ENCODE assay signal across 10 mouse cellular contexts in the genomic region with DNA sequence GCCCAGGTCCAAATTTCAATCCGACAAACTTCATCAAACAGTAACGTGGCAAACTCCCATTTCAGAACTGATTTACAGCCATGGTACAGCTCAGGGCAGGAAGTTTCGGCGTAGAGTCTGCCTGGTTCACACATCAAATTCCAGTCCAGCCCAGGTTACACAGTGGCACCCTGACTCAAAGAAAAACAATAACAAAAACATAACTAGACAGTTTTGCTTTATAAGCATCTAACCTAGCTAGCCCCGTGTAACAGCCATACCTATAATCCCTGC. TPM values are rescaled to one million over a fixed set of nuclear protein-coding genes. Genes with fewer than 3 reads are reported as not detected.
A peak's percentile ranks its signal among the peaks of the same experiment; 100 is the strongest.
DNase-seq lines count a peak whose midpoint lies in the region; ATAC-seq and TF ChIP-seq lines count a peak whose summit lies in the region.
"Had no signal": no experiment of that assay in that cellular context is flagged by ENCODE, and none has a peak within 500 bp of the region (broad histone marks: within the 10 kb centered on the region; RNA-seq: fewer than 3 reads in every experiment).

No protein-coding gene starts in this region.

- H3K4me2 ChIP-seq in liver, embryonic 12.5 days = no peak overlapping the region
- H3K4me2 ChIP-seq in neural tube, embryonic 15.5 days = no peak overlapping the region

- no peak for TF ChIP-seq CTCF in heart, adult 2 months (IDR thresholded peaks at IDR 0.05)
- TF ChIP-seq CTCF in liver, adult 2 months (IDR thresholded peaks at IDR 0.05; ENCODE audit: low read depth, low read length) = no peak

- no peak for TF ChIP-seq EP300 in heart, adult 2 months (IDR thresholded peaks at IDR 0.05; ENCODE audit: insufficient read depth, low read depth, low read length)

- intact Hi-C loops in heart, adult 2 months (cut with DNase I) = no loop called here

- DNase-seq in heart, adult 2 months = no peak
- DNase-seq in heart, adult 8-10 months (ENCODE audit: low spot score) = no peak
- peak; percentile 92 for DNase-seq in liver, adult 2 months (ENCODE audit: extremely low read depth, low read depth, low spot score)
- peak; percentile 68 for DNase-seq in kidney, adult 18-20 months
- DNase-seq in natural killer cell, adult 2 months (ENCODE audit: low spot score in 2 of 2) = no peak
- DNase-seq in urinary bladder, postnatal 4 days (ENCODE audit: low spot score in 2 of 2) = no peak

- H3K27ac ChIP-seq in heart, adult 2 months = peak overlapping the region; percentile 68
- peak overlapping the region; percentile 77 for H3K27ac ChIP-seq in liver, adult 2 months (replicated peaks; ENCODE audit: insufficient read depth, low read depth, low read length)
- no peak overlapping the region for H3K27ac ChIP-seq in liver, embryonic 12.5 days
- peak overlapping the region; percentile 49 for H3K27ac ChIP-seq in neural tube, embryonic 15.5 days (replicated peaks)
- H3K27ac ChIP-seq: hindbrain, embryonic 10.5 days had no signal

- TF ChIP-seq POLR2A in heart, adult 2 months (IDR thresholded peaks at IDR 0.05; ENCODE audit: insufficient read depth, low read depth, low read length) = no peak
- no peak for TF ChIP-seq POLR2A in liver, adult 2 months (IDR thresholded peaks at IDR 0.05; ENCODE audit: extremely low read depth, insufficient read depth, low read length)

- peaks cover 2% of the 10 kb centered on the region; the same call in 1 of the 2 replicates for H3K36me3 ChIP-seq in heart, adult 2 months (ENCODE audit: control insufficient read depth, insufficient read depth, low read length)
- no peaks in the 10 kb centered on the region for H3K36me3 ChIP-seq in liver, adult 2 months (ENCODE audit: control insufficient read depth, insufficient read depth, low read length)
- peaks cover 14% of the 10 kb centered on the region; the same call in 1 of the 2 replicates for H3K36me3 ChIP-seq in liver, embryonic 12.5 days
- H3K36me3 ChIP-seq in neural tube, embryonic 15.5 days = no peaks in the 10 kb centered on the region
- H3K36me3 ChIP-seq: hindbrain, embryonic 10.5 days had no signal

- H3K4me3 ChIP-seq in heart, adult 2 months = no peak overlapping the region
- H3K4me3 ChIP-seq in liver, adult 2 months (ENCODE audit: insufficient read depth, low read depth, low read length) = no peak overlapping the region
- H3K4me3 ChIP-seq in liver, embryonic 12.5 days = no peak overlapping the region
- no peak overlapping the region for H3K4me3 ChIP-seq in neural tube, embryonic 15.5 days (replicated peaks)
- H3K4me3 ChIP-seq: erythroblast, embryonic 14.5 days; hindbrain, embryonic 10.5 days had no signal

- H3K79me2 ChIP-seq in heart, adult 2 months (replicated peaks; ENCODE audit: control insufficient read depth, insufficient read depth, low read length) = peaks cover 4% of the 10 kb centered on the region; the same call in 1 of the 2 replicates
- H3K79me2 ChIP-seq in liver, adult 2 months (ENCODE audit: control insufficient read depth, insufficient read depth, low read length) = peaks cover 21% of the 10 kb centered on the region; the same call in 1 of the 2 replicates

- ATAC-seq in liver, embryonic 12.5 days = no peak
- ATAC-seq in neural tube, embryonic 15.5 days (ENCODE audit: low FRiP score) = 0 out of 2 replicates have a peak, but pooled peaks have one; percentile 10

- H3K27me3 ChIP-seq in heart, adult 2 months (ENCODE audit: control insufficient read depth, insufficient read depth, low read length) = no peaks in the 10 kb centered on the region
- H3K27me3 ChIP-seq in liver, adult 2 months (ENCODE audit: control insufficient read depth, insufficient read depth, low read length) = no peaks in the 10 kb centered on the region
- H3K27me3 ChIP-seq in liver, embryonic 12.5 days (replicated peaks) = no peaks in the 10 kb centered on the region
- H3K27me3 ChIP-seq in neural tube, embryonic 15.5 days (replicated peaks) = no peaks in the 10 kb centered on the region

- H3K4me1 ChIP-seq in heart, adult 2 months (ENCODE audit: control insufficient read depth, insufficient read depth, low read length) = peaks cover 10% of the 10 kb centered on the region
- H3K4me1 ChIP-seq in liver, adult 2 months (ENCODE audit: control insufficient read depth, insufficient read depth, low read length) = peaks cover 10% of the 10 kb centered on the region; the same call in 1 of the 2 replicates
- peaks cover 33% of the 10 kb centered on the region for H3K4me1 ChIP-seq in liver, embryonic 12.5 days
- peaks cover 4% of the 10 kb centered on the region; the same call in 1 of the 2 replicates for H3K4me1 ChIP-seq in neural tube, embryonic 15.5 days

- WGBS in heart, adult 2 months = 40% methylated on average over 5 of the region's 5 CpGs
- WGBS in liver, adult 2 months = 13% methylated on average over 5 of the region's 5 CpGs
- 75% methylated on average over 5 of the region's 5 CpGs for WGBS in liver, embryonic 12.5 days (ENCODE audit: insufficient replicate concordance)
- 71% methylated on average over 5 of the region's 5 CpGs for WGBS in neural tube, embryonic 15.5 days

- H3K9ac ChIP-seq in heart, adult 2 months (ENCODE audit: low read depth, low read length) = no peak overlapping the region
- no peak overlapping the region for H3K9ac ChIP-seq in liver, adult 2 months (ENCODE audit: low read depth, low read length)
- no peak overlapping the region for H3K9ac ChIP-seq in liver, embryonic 12.5 days
- no peak overlapping the region for H3K9ac ChIP-seq in neural tube, embryonic 15.5 days (replicated peaks)

- no peaks in the 10 kb centered on the region for H3K9me3 ChIP-seq in liver, embryonic 12.5 days (replicated peaks)
- H3K9me3 ChIP-seq in neural tube, embryonic 15.5 days (replicated peaks) = no peaks in the 10 kb centered on the region
- H3K9me3 ChIP-seq: hindbrain, embryonic 10.5 days had no signal

RNA-seq across cellular contexts. Expression of a gene that starts 7.9 kb away (rescaled TPM):
- 10 to 100 TPM; 12.2 to 28.1 TPM for total RNA-seq in heart, adult 2 months (2021)
- 4.2 and 7.1 TPM in 2 replicates for polyA plus RNA-seq in heart, adult 2 months (2012; rRNA removed)
- total RNA-seq in heart, adult 8-10 months (2022) = 10 to 100 TPM; 12.9 to 23.2 (median 16.2) TPM
- total RNA-seq in liver, adult 2 months (2014; rRNA removed) = 43.3 and 46.7 TPM in 2 replicates
- polyA plus RNA-seq in liver, adult 2 months (2012; rRNA removed) = 4.9 and 6.3 TPM in 2 replicates
- polyA plus RNA-seq in liver, embryonic 12.5 days (2016; fragmentation: Nextera tagmentation; extraction: Ambion mirVana) = 8.0 and 8.3 TPM in 2 replicates
- 5.6 and 7.3 TPM in 2 replicates for polyA plus RNA-seq in neural tube, embryonic 15.5 days (2015; fragmentation: Nextera tagmentation; extraction: Ambion mirVana)

RNA-seq across cellular contexts. Expression of a gene that starts 31.4 kb away (rescaled TPM):
- 10 to 100 TPM; 39.9 to 42.9 TPM for total RNA-seq in heart, adult 2 months (2021)
- polyA plus RNA-seq in heart, adult 2 months (2012; rRNA removed) = 8.9 and 20.6 TPM in 2 replicates
- 10 to 100 TPM; 37.7 to 45.5 (median 41.7) TPM for total RNA-seq in heart, adult 8-10 months (2022)
- 29.5 and 33.3 TPM in 2 replicates for total RNA-seq in liver, adult 2 months (2014; rRNA removed)
- 5.7 and 7.1 TPM in 2 replicates for polyA plus RNA-seq in liver, adult 2 months (2012; rRNA removed)
- polyA plus RNA-seq in liver, embryonic 12.5 days (2016; fragmentation: Nextera tagmentation; extraction: Ambion mirVana) = 208 and 214 TPM in 2 replicates
- 158 and 164 TPM in 2 replicates for polyA plus RNA-seq in neural tube, embryonic 15.5 days (2015; fragmentation: Nextera tagmentation; extraction: Ambion mirVana)

Comparison
In these comparisons a context has a peak if more than half of its experiments do, and no peak if none do; other contexts are left out.
1. DNase-seq: peak in liver, adult 2 months (single experiment) and kidney, adult 18-20 months (single experiment); none in heart, adult 2 months (0 of 2), heart, adult 8-10 months (single experiment), natural killer cell, adult 2 months (0 of 2) and urinary bladder, postnatal 4 days (0 of 2).